Mouse (Mus musculus): Measurements from ENCODE around the gene B3gnt2.

GRCm38 (mm10) chr11:22779821-22780551 is 80.8 kb downstream of the B3gnt2 start:
- TF ChIP-seq CTCF (IDR thresholded peaks at IDR 0.05; ENCODE audit: borderline replicate concordance, insufficient read depth, low read length) (no peak), POLR2A (IDR thresholded peaks at IDR 0.05; ENCODE audit: low read depth, low read length) (no peak)

All from embryonic fibroblast, embryonic 13.5 days (primary cell).